Mouse (Mus musculus) midbrain, postnatal 0 days (tissue): ENCODE measurements around the gene Lpin2. TPM values are rescaled to one million over a fixed set of nuclear protein-coding genes. Genes with fewer than 3 reads are reported as not detected.

Source experiments
- ATAC-seq: fragments of 200-750 bp; cut with Nextera tagmentation; 2 replicates; pipeline ENCODE4 v1.8.0; 2017; ENCODE audit warnings: moderate number of reproducible peaks, mild to moderate bottlenecking, moderate TSS enrichment, moderate library complexity; ENCODE audit not compliant: low FRiP score
- DNase-seq: peaks from one replicate; pipeline ENCODE4 v3.0.0-alpha.2; 2015; ENCODE audit warnings: low spot score
- H3K27ac ChIP-seq: fragments of 300-500 bp; sonication (generic); 2 replicates; pipeline ENCODE4 v1.5.1; 2014; ENCODE audit warnings: low read depth, mild to moderate bottlenecking, low read length, mixed read lengths
- H3K27me3 ChIP-seq: fragments of 300-500 bp; sonication (generic); 2 replicates; pipeline ENCODE4 v1.6.1; 2014; ENCODE audit warnings: low read length, control low read depth, mixed read lengths; ENCODE audit not compliant: insufficient read depth
- H3K36me3 ChIP-seq: fragments of 300-500 bp; sonication (generic); 2 replicates; pipeline ENCODE4 v1.6.1; 2014; ENCODE audit warnings: low read length, control low read depth, mixed read lengths; ENCODE audit not compliant: insufficient read depth
- H3K4me1 ChIP-seq: fragments of 300-500 bp; sonication (generic); 2 replicates; pipeline ENCODE4 v1.6.1; 2014; ENCODE audit warnings: mild to moderate bottlenecking, control low read depth, antibody characterized with exemption, low read length, mixed read lengths; ENCODE audit not compliant: insufficient read depth
- H3K4me2 ChIP-seq: fragments of 300-500 bp; sonication (generic); 2 replicates; pipeline ENCODE4 v1.6.1; 2014; ENCODE audit warnings: low read depth, mild to moderate bottlenecking, low read length, mixed read lengths; ENCODE audit not compliant: poor library complexity, severe bottlenecking
- H3K4me3 ChIP-seq: fragments of 300-500 bp; sonication (generic); 2 replicates; pipeline ENCODE4 v1.5.1; 2014; ENCODE audit warnings: low read depth, mild to moderate bottlenecking, low read length, moderate library complexity
- H3K9ac ChIP-seq: fragments of 300-500 bp; sonication (generic); replicated peaks from 2 replicates; pipeline ENCODE4 v1.6.1; 2014; ENCODE audit warnings: mild to moderate bottlenecking, low read length, moderate library complexity, mixed read lengths; ENCODE audit not compliant: poor library complexity, severe bottlenecking
- H3K9me3 ChIP-seq: fragments of 300-500 bp; sonication (generic); 2 replicates; pipeline ENCODE4 v1.6.1; 2016; ENCODE audit warnings: low read length, control low read depth
- CTCF ChIP-seq: IDR thresholded peaks from 2 replicates; pipeline ENCODE4 v1.5.1; 2016; ENCODE audit warnings: antibody characterized with exemption, mild to moderate bottlenecking
- WGBS: fragments of 180-500 bp; shearing (Covaris S2); extraction: QIAGEN DNeasy Blood & Tissue Kit; methylation state at CpG from one replicate; pipeline ENCODE4 v1.1.7; 2014; 5-methylcytosine and 5-hydroxymethylcytosine counted together
- polyA plus RNA-seq: library from polyadenylated mRNA; unstranded; fragments of >200 nt; fragmentation: Nextera tagmentation; extraction: Ambion mirVana; gene quantifications from 2 replicates; pipeline ENCODE4 v1.2.1, GENCODE M21; 2015
- total RNA-seq: library from RNA; depleted of rRNA; stranded (reverse); fragments of >200 nt; gene quantifications from 2 replicates; pipeline ENCODE4 v1.2.3, GENCODE M21; 2014

The Lpin2 gene
- total and polyA plus RNA-seq, 2 experiments from 2014 or later, result 39.1 to 53.4 TPM

GRCm38 (mm10) chr17:71238494-71238893 is 56.1 kb downstream of the Lpin2 start:
- DNase-seq (no peak), ATAC-seq (no peak)
- Histone ChIP-seq H3K27ac (no peak overlapping the region), H3K9me3 (no peaks in the 10 kb centered on the region), H3K4me1 (no peaks in the 10 kb centered on the region), H3K4me2 (no peak overlapping the region), H3K27me3 (no peaks in the 10 kb centered on the region), H3K9ac (no peak overlapping the region), H3K4me3 (no peak overlapping the region), H3K36me3 (peaks cover 55% of the 10 kb centered on the region)
- no peak for TF ChIP-seq CTCF
- 97% methylated on average over 7 of the region's 7 CpGs for WGBS

DNA sequence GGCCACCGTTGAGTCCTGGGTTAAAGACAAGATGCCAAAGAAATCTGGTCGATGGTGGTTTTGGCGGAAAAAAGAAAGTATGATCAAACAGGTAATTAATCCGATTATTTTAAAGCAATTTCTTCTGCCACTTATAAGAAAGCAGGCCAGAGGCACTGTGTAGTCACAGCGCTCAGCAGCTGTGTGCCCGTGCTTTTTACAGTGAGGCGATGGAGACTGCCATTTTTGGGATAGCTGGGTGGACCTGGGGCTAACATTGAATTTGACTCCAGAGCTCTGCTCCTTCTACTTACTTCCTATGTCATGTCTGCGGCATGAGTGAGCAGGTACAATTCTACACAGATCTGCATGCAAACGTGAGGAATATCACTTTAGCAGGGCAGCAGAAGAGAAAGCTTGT is 58.5 kb downstream of the Lpin2 start:
- no peak overlapping the region for H3K9ac ChIP-seq
- TF ChIP-seq CTCF, result no peak
- no peak overlapping the region for H3K4me3 ChIP-seq
- DNase-seq (no peak), ATAC-seq (no peak)
- peaks cover 68% of the 10 kb centered on the region for H3K36me3 ChIP-seq
- no peak overlapping the region for H3K27ac ChIP-seq
- no peaks in the 10 kb centered on the region for H3K27me3 ChIP-seq
- no peaks in the 10 kb centered on the region for H3K4me1 ChIP-seq
- WGBS, result 94% methylated on average over 9 of the region's 9 CpGs
- no peak overlapping the region for H3K4me2 ChIP-seq
- H3K9me3 ChIP-seq, result no peaks in the 10 kb centered on the region

- TF ChIP-seq CTCF, result no peak
- WGBS, result 92% methylated on average over 7 of the region's 7 CpGs
- H3K27me3 ChIP-seq, result no peaks in the 10 kb centered on the region
- H3K36me3 ChIP-seq, result peaks cover 71% of the 10 kb centered on the region
- H3K9me3 ChIP-seq, result no peaks in the 10 kb centered on the region
- H3K4me3 ChIP-seq, result no peak overlapping the region
- ATAC-seq (no peak), DNase-seq (no peak)
- H3K9ac ChIP-seq, result no peak overlapping the region
- H3K4me2 ChIP-seq, result no peak overlapping the region
- no peak overlapping the region for H3K27ac ChIP-seq
- no peaks in the 10 kb centered on the region for H3K4me1 ChIP-seq
Observed at GRCm38 (mm10) chr17:71242666-71243065, 60.3 kb downstream of the Lpin2 start.

DNA sequence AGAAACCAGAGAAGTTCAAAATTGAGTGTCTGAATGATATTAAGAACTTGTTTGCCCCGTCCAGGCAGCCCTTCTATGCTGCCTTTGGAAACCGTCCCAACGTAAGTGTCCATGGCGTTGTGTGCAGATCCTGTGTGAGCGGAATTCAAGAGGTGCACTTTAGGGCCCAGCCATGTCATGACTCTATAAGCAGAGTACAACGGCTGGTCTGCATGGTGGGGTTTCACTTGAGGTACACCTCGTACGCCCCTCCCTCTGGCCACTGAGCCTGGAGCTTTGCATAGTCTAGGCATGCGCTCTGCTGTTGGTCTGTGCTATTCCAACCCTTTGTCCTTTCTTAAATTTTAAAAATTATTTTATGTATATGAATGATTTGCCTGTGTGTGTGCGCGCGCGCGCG is 62.8 kb downstream of the Lpin2 start:
- no peak overlapping the region for H3K4me2 ChIP-seq
- H3K9ac ChIP-seq, result no peak overlapping the region
- H3K27ac ChIP-seq, result no peak overlapping the region
- ATAC-seq (no peak), DNase-seq (no peak)
- H3K36me3 ChIP-seq, result peaks cover 73% of the 10 kb centered on the region
- H3K9me3 ChIP-seq, result no peaks in the 10 kb centered on the region
- WGBS, result 97% methylated on average over 15 of the region's 15 CpGs
- no peaks in the 10 kb centered on the region for H3K27me3 ChIP-seq
- no peaks in the 10 kb centered on the region for H3K4me1 ChIP-seq
- H3K4me3 ChIP-seq, result no peak overlapping the region
- no peak for TF ChIP-seq CTCF

- H3K36me3 ChIP-seq, result peaks cover 69% of the 10 kb centered on the region
- no peak overlapping the region for H3K4me3 ChIP-seq
- no peak for DNase-seq
- ATAC-seq, result no peak
- no peaks in the 10 kb centered on the region for H3K27me3 ChIP-seq
- 97% methylated on average over 4 of the region's 4 CpGs for WGBS
- no peak overlapping the region for H3K4me2 ChIP-seq
- H3K4me1 ChIP-seq, result no peaks in the 10 kb centered on the region
- no peaks in the 10 kb centered on the region for H3K9me3 ChIP-seq
- H3K9ac ChIP-seq, result no peak overlapping the region
- no peak overlapping the region for H3K27ac ChIP-seq
- TF ChIP-seq CTCF, result no peak
Observed at GRCm38 (mm10) chr17:71246022-71246421, 63.7 kb downstream of the Lpin2 start.

- no peak for ATAC-seq
- Histone ChIP-seq H3K27ac (no peak overlapping the region), H3K36me3 (peaks cover 45% of the 10 kb centered on the region), H3K4me3 (no peak overlapping the region), H3K4me1 (0 out of 2 replicates have a peak, but pooled peaks cover 2% of the 10 kb centered on the region), H3K4me2 (no peak overlapping the region), H3K27me3 (no peaks in the 10 kb centered on the region), H3K9me3 (no peaks in the 10 kb centered on the region), H3K9ac (no peak overlapping the region)
- DNase-seq, result no peak
- WGBS, result 88% methylated on average over 6 of the region's 6 CpGs
- TF ChIP-seq CTCF, result no peak
Observed at GRCm38 (mm10) chr17:71248963-71249362, 66.6 kb downstream of the Lpin2 start.
